ENCODE assay signal across 34 mouse cellular contexts in genomic region chr12:49396776-49397175, GRCm38 (mm10). TPM values are rescaled to one million over a fixed set of nuclear protein-coding genes. Genes with fewer than 3 reads are reported as not detected.
DNase-seq lines count a peak whose midpoint lies in the region; ATAC-seq and TF ChIP-seq lines count a peak whose summit lies in the region.
"Had no signal": no experiment of that assay in that cellular context is flagged by ENCODE, and none has a peak within 500 bp of the region (broad histone marks: within the 10 kb centered on the region; RNA-seq: fewer than 3 reads in every experiment).

No protein-coding gene starts in this region.

- peak; percentile 25 for DNase-seq in hindbrain, embryonic 11.5 days (ENCODE audit: low spot score)
- no peak for DNase-seq in hindbrain, embryonic 10.5 days (ENCODE audit: low spot score)
- peak; percentile 7 for DNase-seq in midbrain, embryonic 14.5 days
- no peak for DNase-seq in midbrain, embryonic 10.5 days (ENCODE audit: low spot score)
- peak; percentile 44 for DNase-seq in forebrain, embryonic 14.5 days (ENCODE audit: low spot score)
- DNase-seq in gastrocnemius, adult 2 months = no peak
- DNase-seq in layer of hippocampus, postnatal 25 days (ENCODE audit: extremely low spot score in 1 of 2, low spot score in 1 of 2) = no peak
- no peak for DNase-seq in cerebellum, postnatal 36 days
- DNase-seq: adrenal gland, adult 2 months; cerebellum, adult 18-20 months; cerebellum, postnatal 25 days; gastrocnemius, postnatal 14 days; heart, adult 18-20 months; heart, postnatal 14 days; kidney, adult 8-10 months; kidney, postnatal 10 days; lung, postnatal 36 days; thymus, adult 18-20 months; thymus, postnatal 36 days had no signal

- no peaks in the 10 kb centered on the region for H3K36me3 ChIP-seq in hindbrain, embryonic 11.5 days (ENCODE audit: control insufficient read depth, insufficient read depth, low read length)
- H3K36me3 ChIP-seq in hindbrain, embryonic 10.5 days = no peaks in the 10 kb centered on the region
- no peaks in the 10 kb centered on the region for H3K36me3 ChIP-seq in midbrain, embryonic 14.5 days (ENCODE audit: control insufficient read depth, insufficient read depth, low read length)
- no peaks in the 10 kb centered on the region for H3K36me3 ChIP-seq in midbrain, embryonic 10.5 days
- H3K36me3 ChIP-seq in forebrain, embryonic 14.5 days (ENCODE audit: control insufficient read depth, insufficient read depth, low read length) = peaks cover 28% of the 10 kb centered on the region
- H3K36me3 ChIP-seq: heart, embryonic 13.5 days; hindbrain, embryonic 15.5 days; intestine, embryonic 15.5 days; limb, embryonic 15.5 days; lung, embryonic 15.5 days had no signal

- H3K4me1 ChIP-seq in hindbrain, embryonic 11.5 days (replicated peaks; ENCODE audit: control insufficient read depth, insufficient read depth, low read length) = peaks cover 2% of the 10 kb centered on the region; the same call in 1 of the 2 replicates
- peaks cover 13% of the 10 kb centered on the region for H3K4me1 ChIP-seq in hindbrain, embryonic 10.5 days (replicated peaks)
- peaks cover 7% of the 10 kb centered on the region; the same call in 1 of the 2 replicates for H3K4me1 ChIP-seq in midbrain, embryonic 14.5 days (ENCODE audit: control insufficient read depth, insufficient read depth, low read length)
- H3K4me1 ChIP-seq in midbrain, embryonic 10.5 days = peaks cover 13% of the 10 kb centered on the region
- peaks cover 14% of the 10 kb centered on the region for H3K4me1 ChIP-seq in forebrain, embryonic 14.5 days (ENCODE audit: control insufficient read depth, insufficient read depth, low read length)

- ATAC-seq in hindbrain, embryonic 11.5 days (ENCODE audit: low FRiP score) = no peak
- no peak for ATAC-seq in midbrain, embryonic 14.5 days (ENCODE audit: low FRiP score, low TSS enrichment)
- ATAC-seq in forebrain, embryonic 14.5 days = no peak
- ATAC-seq: intestine, embryonic 15.5 days; Patski had no signal

- no peak overlapping the region for H3K27ac ChIP-seq in hindbrain, embryonic 11.5 days (ENCODE audit: low read depth, low read length)
- no peak overlapping the region for H3K27ac ChIP-seq in hindbrain, embryonic 10.5 days
- H3K27ac ChIP-seq in midbrain, embryonic 14.5 days (replicated peaks; ENCODE audit: low read depth, low read length) = no peak overlapping the region
- no peak overlapping the region for H3K27ac ChIP-seq in midbrain, embryonic 10.5 days (replicated peaks)
- peak overlapping the region; percentile 84 for H3K27ac ChIP-seq in forebrain, embryonic 14.5 days (ENCODE audit: low read depth, low read length)
- no peak overlapping the region for H3K27ac ChIP-seq in gastrocnemius, adult 2 months
- H3K27ac ChIP-seq: heart, embryonic 13.5 days; hindbrain, embryonic 15.5 days; intestine, embryonic 15.5 days; limb, embryonic 15.5 days; liver, embryonic 14.5 days; lung, embryonic 15.5 days had no signal

- 26% methylated on average over 1 of the region's 1 CpGs for WGBS in hindbrain, embryonic 11.5 days
- WGBS in hindbrain, embryonic 10.5 days = 43% methylated on average over 1 of the region's 1 CpGs
- 49% methylated on average over 1 of the region's 1 CpGs for WGBS in midbrain, embryonic 14.5 days
- 34% methylated on average over 1 of the region's 1 CpGs for WGBS in midbrain, embryonic 10.5 days
- 29% methylated on average over 1 of the region's 1 CpGs for WGBS in forebrain, embryonic 14.5 days

- no peak overlapping the region for H3K4me3 ChIP-seq in hindbrain, embryonic 11.5 days (ENCODE audit: low read depth, low read length)
- H3K4me3 ChIP-seq in hindbrain, embryonic 10.5 days = no peak overlapping the region
- H3K4me3 ChIP-seq in midbrain, embryonic 14.5 days (replicated peaks; ENCODE audit: low read depth, low read length) = no peak overlapping the region
- H3K4me3 ChIP-seq in midbrain, embryonic 10.5 days = no peak overlapping the region
- peak overlapping the region; percentile 17 for H3K4me3 ChIP-seq in forebrain, embryonic 14.5 days (ENCODE audit: low read depth, low read length)
- H3K4me3 ChIP-seq in gastrocnemius, adult 2 months = no peak overlapping the region
- H3K4me3 ChIP-seq: heart, embryonic 13.5 days; hindbrain, embryonic 15.5 days; intestine, embryonic 15.5 days; limb, embryonic 15.5 days; lung, embryonic 15.5 days; megakaryocyte, embryonic 14.5 days had no signal

- peaks cover 68% of the 10 kb centered on the region for H3K27me3 ChIP-seq in hindbrain, embryonic 11.5 days (ENCODE audit: control insufficient read depth, insufficient read depth, low read length)
- peaks cover 100% of the 10 kb centered on the region for H3K27me3 ChIP-seq in hindbrain, embryonic 10.5 days (ENCODE audit: insufficient read depth, poor library complexity, severe bottlenecking)
- peaks cover 78% of the 10 kb centered on the region for H3K27me3 ChIP-seq in midbrain, embryonic 14.5 days (ENCODE audit: control insufficient read depth, insufficient read depth, low read length)
- peaks cover 100% of the 10 kb centered on the region for H3K27me3 ChIP-seq in midbrain, embryonic 10.5 days (ENCODE audit: low read depth, poor library complexity, severe bottlenecking)
- peaks cover 3% of the 10 kb centered on the region; the same call in 1 of the 2 replicates for H3K27me3 ChIP-seq in forebrain, embryonic 14.5 days (replicated peaks; ENCODE audit: control insufficient read depth, insufficient read depth, low read length)

- no peak overlapping the region for H3K4me2 ChIP-seq in hindbrain, embryonic 11.5 days (replicated peaks; ENCODE audit: low read depth, low read length)
- H3K4me2 ChIP-seq in midbrain, embryonic 14.5 days (ENCODE audit: low read length) = no peak overlapping the region
- peak overlapping the region; percentile 55 for H3K4me2 ChIP-seq in forebrain, embryonic 14.5 days (ENCODE audit: low read length)
- H3K4me2 ChIP-seq: heart, embryonic 13.5 days; hindbrain, embryonic 15.5 days; intestine, embryonic 15.5 days; limb, embryonic 15.5 days; lung, embryonic 15.5 days had no signal

- intact Hi-C loops in gastrocnemius, adult 2 months (cut with DNase I) = no loop called here

- no peak overlapping the region for H3K9ac ChIP-seq in hindbrain, embryonic 11.5 days (ENCODE audit: low read depth, low read length)
- no peak overlapping the region for H3K9ac ChIP-seq in midbrain, embryonic 14.5 days (replicated peaks; ENCODE audit: low read length)
- H3K9ac ChIP-seq in forebrain, embryonic 14.5 days (ENCODE audit: low read length) = peak overlapping the region; percentile 66
- H3K9ac ChIP-seq: heart, embryonic 13.5 days; hindbrain, embryonic 15.5 days; intestine, embryonic 15.5 days; limb, embryonic 15.5 days; liver, embryonic 14.5 days; lung, embryonic 15.5 days had no signal

- no peaks in the 10 kb centered on the region for H3K9me3 ChIP-seq in hindbrain, embryonic 11.5 days (ENCODE audit: control insufficient read depth, low read length)
- no peaks in the 10 kb centered on the region for H3K9me3 ChIP-seq in hindbrain, embryonic 10.5 days
- H3K9me3 ChIP-seq in midbrain, embryonic 14.5 days (ENCODE audit: control insufficient read depth, low read length) = no peaks in the 10 kb centered on the region
- no peaks in the 10 kb centered on the region for H3K9me3 ChIP-seq in midbrain, embryonic 10.5 days (replicated peaks)
- no peaks in the 10 kb centered on the region for H3K9me3 ChIP-seq in forebrain, embryonic 14.5 days (replicated peaks; ENCODE audit: control insufficient read depth, low read length)
- H3K9me3 ChIP-seq: heart, embryonic 13.5 days; hindbrain, embryonic 15.5 days; intestine, embryonic 15.5 days; limb, embryonic 15.5 days; lung, embryonic 15.5 days had no signal

- TF ChIP-seq CTCF in gastrocnemius, adult 2 months (IDR thresholded peaks at IDR 0.05) = no peak

RNA-seq across cellular contexts. Expression of gene Gm43517, which starts 11.8 kb away (rescaled TPM):
- polyA plus RNA-seq in hindbrain, embryonic 11.5 days (2014; fragmentation: Nextera tagmentation; extraction: Ambion mirVana) = 0.08 TPM in 1 of 2 replicates, not detected in the other
- polyA plus RNA-seq in hindbrain, embryonic 10.5 days (2016; fragmentation: Nextera tagmentation; extraction: Ambion mirVana) = not detected in 2 replicates
- polyA plus RNA-seq in midbrain, embryonic 14.5 days (2014; fragmentation: Nextera tagmentation; extraction: Ambion mirVana) = not detected in 2 replicates
- polyA plus RNA-seq in midbrain, embryonic 10.5 days (2016; fragmentation: Nextera tagmentation; extraction: Ambion mirVana) = 0.05 TPM in 1 of 2 replicates, not detected in the other
- 2.2 and 3.6 TPM in 2 replicates for polyA plus RNA-seq in forebrain, embryonic 14.5 days (2014; fragmentation: Nextera tagmentation; extraction: Ambion mirVana)
- not detected for total RNA-seq in gastrocnemius, adult 2 months (2021)
- 10 to 100 TPM in 1 of 2 experiments, 1 to 10 TPM in 1; 7.1 to 13.1 TPM for total RNA-seq in layer of hippocampus, postnatal 25 days (2021)
- total RNA-seq: adrenal gland, adult 2 months; adrenal gland, postnatal 4 days; ES-E14; gastrocnemius, postnatal 14 days; heart, adult 18-20 months; heart, postnatal 14 days had no signal
- polyA plus RNA-seq: adrenal gland, adult 2 months; embryonic facial prominence, embryonic 14.5 days; heart, embryonic 13.5 days; hindbrain, embryonic 15.5 days; intestine, embryonic 15.5 days; limb, embryonic 15.5 days; liver, embryonic 14.5 days; lung, embryonic 15.5 days; midbrain, postnatal 0 days; neural tube, embryonic 14.5 days; Patski; small intestine, adult 2 months; stomach, embryonic 16.5 days had no signal

RNA-seq across cellular contexts. Expression of gene Foxg1, which starts 14.3 kb away (rescaled TPM):
- polyA plus RNA-seq in hindbrain, embryonic 11.5 days (2014; fragmentation: Nextera tagmentation; extraction: Ambion mirVana) = 0.39 and 0.49 TPM in 2 replicates
- polyA plus RNA-seq in hindbrain, embryonic 10.5 days (2016; fragmentation: Nextera tagmentation; extraction: Ambion mirVana) = 0.81 and 1.9 TPM in 2 replicates
- polyA plus RNA-seq in midbrain, embryonic 14.5 days (2014; fragmentation: Nextera tagmentation; extraction: Ambion mirVana) = 0.16 and 0.28 TPM in 2 replicates
- 0.31 and 0.42 TPM in 2 replicates for polyA plus RNA-seq in midbrain, embryonic 10.5 days (2016; fragmentation: Nextera tagmentation; extraction: Ambion mirVana)
- polyA plus RNA-seq in forebrain, embryonic 14.5 days (2014; fragmentation: Nextera tagmentation; extraction: Ambion mirVana) = 72.6 and 77.7 TPM in 2 replicates
- not detected for total RNA-seq in gastrocnemius, adult 2 months (2021)
- 100 to 1,000 TPM; 148 to 181 TPM for total RNA-seq in layer of hippocampus, postnatal 25 days (2021)
- total RNA-seq: adrenal gland, adult 2 months; gastrocnemius, postnatal 14 days; heart, adult 18-20 months; heart, postnatal 14 days had no signal
- polyA plus RNA-seq: adrenal gland, adult 2 months; intestine, embryonic 15.5 days; limb, embryonic 15.5 days; liver, embryonic 14.5 days; neural tube, embryonic 14.5 days; Patski; small intestine, adult 2 months had no signal

Comparison
In these comparisons a context has a peak if more than half of its experiments do, and no peak if none do; other contexts are left out.
1. DNase-seq: peak in hindbrain, embryonic 11.5 days (single experiment), midbrain, embryonic 14.5 days (single experiment) and forebrain, embryonic 14.5 days (single experiment); none in hindbrain, embryonic 10.5 days (single experiment), midbrain, embryonic 10.5 days (single experiment), gastrocnemius, adult 2 months (single experiment), layer of hippocampus, postnatal 25 days (0 of 2) and cerebellum, postnatal 36 days (0 of 2).
2. RNA of gene Foxg1, which starts 14.3 kb away (polyA plus RNA-seq): 72.6 to 77.7 TPM in forebrain, embryonic 14.5 days; 0.81 to 1.9 TPM in hindbrain, embryonic 10.5 days, 0.39 to 0.49 TPM in hindbrain, embryonic 11.5 days, 0.31 to 0.42 TPM in midbrain, embryonic 10.5 days and 0.16 to 0.28 TPM in midbrain, embryonic 14.5 days; every median in the first group is over 10 times any median in the second.